Mouse (Mus musculus): ENCODE measurements around the gene Cmtm8.
A peak's percentile ranks its signal among the peaks of the same experiment; 100 is the strongest.

The Cmtm8 gene

GRCm38 (mm10) chr9:114785432-114786125 lies 58.4 kb downstream of the Cmtm8 start:
- DNase-seq, result no peak

GRCm38 (mm10) chr9:114781526-114782212 lies 62.3 kb downstream of the Cmtm8 start, which contains the start of gene Cmtm7:
Gene Cmtm7, minus strand, starts transcription at chr9:114781856.
- DNase-seq, result peak; percentile 53 to 58

- DNase-seq, result peak; percentile 44 to 49
Measured at GRCm38 (mm10) chr9:114780746-114781525, 63.0 kb downstream of the Cmtm8 start.

DNA sequence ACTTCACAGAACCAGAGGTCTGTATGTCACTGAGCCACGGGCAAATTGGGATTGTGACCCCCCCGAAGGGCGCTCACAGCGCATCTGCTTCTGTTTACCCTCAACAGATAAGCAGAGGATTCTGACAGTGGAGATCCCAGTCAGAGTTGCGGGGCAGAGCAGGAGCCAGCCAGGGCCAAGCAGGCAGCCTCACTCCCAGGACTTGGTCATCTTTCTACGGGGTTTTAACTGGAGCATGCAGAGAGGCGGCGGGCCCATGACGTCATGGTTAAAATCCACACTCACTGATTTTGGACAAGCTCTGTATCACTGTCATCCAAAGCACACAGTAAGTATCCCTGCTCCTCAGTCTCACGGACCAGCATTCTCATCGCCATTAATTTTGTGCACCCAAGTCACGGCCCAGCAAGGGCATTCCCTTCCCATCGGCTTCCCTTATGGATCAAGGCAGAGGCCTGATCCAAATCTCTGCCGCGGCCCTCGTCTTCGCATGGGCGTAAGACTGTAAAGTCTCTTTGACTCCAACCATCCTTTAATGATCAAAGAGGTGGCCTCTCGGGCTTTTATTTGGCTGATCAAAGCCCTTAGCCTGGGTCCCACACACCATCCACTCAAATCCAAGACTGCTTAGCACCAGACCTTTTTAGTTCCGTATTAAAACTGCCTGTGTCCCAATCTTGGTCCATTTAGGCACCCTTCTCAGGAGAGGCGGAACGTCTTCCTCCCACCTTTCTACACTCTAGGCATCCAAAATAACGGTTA lies 63.8 kb downstream of the Cmtm8 start:
- no peak for DNase-seq

- DNase-seq, result no peak
Measured at GRCm38 (mm10) chr9:114778877-114779276, 65.1 kb downstream of the Cmtm8 start.

DNA sequence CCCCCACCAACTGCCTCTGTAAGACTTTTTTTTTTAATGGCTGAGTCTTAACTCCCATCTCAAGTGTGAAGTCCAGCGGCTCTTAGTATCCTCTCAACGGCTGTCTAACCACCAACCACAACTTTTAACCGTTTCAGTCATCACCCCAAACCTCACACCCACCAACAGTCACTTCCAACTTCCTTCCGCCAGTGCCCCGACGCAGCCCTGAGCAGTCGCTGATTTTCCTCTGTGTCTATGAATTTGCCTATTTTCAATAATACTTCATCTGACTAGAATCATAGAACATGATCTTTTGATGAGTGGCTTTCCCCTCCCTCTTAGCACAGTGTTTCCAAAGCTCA lies 65.9 kb downstream of the Cmtm8 start:
- DNase-seq, result no peak

DNA sequence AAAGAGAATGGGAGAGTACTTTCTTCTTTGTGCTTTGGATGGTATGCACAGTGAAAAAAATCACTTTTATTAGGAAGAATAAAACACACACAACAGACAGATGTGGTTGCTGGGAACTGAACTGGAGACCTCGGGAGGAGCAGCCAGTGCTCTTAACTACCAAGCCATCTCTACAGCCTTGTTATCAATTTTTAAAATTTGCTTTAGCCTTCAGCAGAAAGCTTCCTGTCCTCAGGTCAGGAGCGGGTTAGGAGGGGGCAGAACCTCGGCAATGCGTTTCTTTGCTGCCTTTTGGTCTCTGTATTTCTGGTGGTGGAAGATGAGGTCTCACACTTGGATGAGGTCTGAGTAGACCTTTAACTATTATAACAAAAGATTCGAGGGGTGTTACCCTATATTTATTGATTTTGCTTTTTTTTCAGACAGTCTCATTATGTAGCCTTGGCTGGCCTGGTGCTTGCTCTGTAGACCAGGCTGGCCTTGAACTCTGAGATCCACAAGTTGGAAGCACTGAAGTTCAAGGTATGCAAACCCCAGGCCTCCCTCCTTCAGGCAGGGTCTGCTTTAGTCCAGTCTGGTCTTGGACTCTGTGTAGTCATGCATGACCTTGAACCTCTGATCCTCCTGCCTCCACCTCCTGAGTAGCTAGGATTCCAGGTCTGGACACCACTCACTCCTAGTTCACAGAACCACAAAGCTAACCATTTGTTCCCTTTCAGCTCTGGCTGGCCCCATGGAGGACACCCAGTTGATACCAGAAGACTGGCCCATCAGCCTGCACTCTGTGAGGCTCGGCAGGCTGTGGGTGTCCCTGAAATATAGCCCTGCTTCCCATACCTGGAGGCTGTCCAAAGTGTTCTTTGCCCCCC lies 66.5 kb downstream of the Cmtm8 start:
- DNase-seq, result no peak

GRCm38 (mm10) chr9:114776361-114776760 lies 67.6 kb downstream of the Cmtm8 start:
- DNase-seq, result no peak

DNA sequence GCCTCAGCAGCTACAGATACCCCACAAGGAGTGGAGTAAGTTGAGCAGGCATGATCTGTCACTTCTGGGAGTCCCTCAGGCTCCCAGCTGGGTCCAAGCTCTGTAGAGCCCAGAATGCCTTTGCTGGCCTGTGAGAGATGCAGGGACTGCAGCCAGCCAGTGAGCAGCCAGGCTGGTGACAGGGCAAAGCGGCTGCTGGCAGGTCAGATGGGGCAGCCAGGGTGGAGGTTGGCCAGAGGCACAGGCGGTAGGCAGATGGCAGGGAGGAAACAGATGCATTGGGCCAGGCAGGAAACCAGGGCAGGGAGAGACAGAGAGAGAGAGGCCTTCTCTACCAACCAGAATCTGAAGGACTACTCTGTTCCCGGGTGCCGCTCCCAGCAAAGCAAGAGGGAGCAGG lies 68.7 kb downstream of the Cmtm8 start:
- peak; percentile 86 to 92 for DNase-seq

DNA sequence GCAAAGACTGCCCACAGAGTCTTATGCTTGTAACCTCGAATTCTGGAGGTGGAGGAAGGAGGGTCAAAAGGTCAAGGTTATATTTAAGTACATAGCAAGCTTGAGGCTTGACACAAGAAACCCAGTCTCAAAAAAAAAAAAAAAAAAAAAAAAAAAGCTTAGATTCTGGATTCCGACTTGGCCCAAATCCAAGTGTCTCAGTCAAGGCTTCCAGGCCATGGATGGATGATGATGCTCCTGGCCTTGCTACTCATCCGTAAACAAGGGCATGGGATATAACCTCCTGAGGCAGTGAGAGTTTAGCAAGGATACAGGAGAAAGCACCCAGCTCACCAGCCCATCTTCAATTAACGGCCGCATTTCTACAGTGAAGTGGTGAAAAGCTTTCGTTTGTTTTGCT lies 69.3 kb downstream of the Cmtm8 start:
- peak in 1 of 2 experiments; percentile 44 for DNase-seq

DNA sequence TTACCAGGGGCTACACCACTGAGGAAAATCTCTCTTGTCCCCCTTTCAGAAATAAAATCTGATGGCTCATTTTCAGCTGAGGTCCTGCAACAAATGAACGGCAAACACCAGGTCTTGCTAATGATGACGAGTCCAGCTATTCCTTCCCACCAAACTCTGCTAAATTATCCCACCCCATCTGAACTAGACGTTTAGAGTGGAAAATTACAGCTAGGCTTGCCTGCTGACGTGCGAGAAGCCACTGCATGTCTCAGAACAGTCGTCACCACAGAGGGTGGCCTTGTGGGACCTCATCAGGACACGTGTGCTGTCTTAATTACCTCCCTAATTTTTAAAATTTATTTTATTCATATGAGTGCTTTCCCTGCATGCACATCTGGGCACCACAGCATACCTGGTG lies 72.4 kb downstream of the Cmtm8 start:
- no peak for DNase-seq

GRCm38 (mm10) chr9:114770224-114770623 lies 73.7 kb downstream of the Cmtm8 start:
- DNase-seq, result no peak

DNA sequence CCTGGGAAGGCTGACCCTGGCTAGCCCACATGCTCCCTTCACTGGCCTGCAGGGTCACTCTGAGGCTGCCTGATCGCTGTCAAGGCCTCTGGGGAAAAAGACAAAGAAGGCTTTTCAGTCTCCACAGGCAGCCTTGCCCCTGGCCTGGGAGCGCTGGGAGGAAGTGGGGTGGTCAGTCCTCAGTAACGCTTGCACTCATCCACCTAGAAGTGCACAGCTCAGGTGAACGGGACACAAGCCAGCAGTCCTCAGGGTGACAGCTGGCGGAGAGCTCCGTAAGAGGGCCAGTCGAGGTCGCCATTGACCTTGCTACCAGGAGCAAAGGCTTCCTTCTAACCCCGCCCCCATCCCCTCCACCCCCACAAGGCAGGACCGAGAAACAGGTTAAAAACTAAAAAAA lies 75.9 kb downstream of the Cmtm8 start:
- peak; percentile 56 to 58 for DNase-seq

DNA sequence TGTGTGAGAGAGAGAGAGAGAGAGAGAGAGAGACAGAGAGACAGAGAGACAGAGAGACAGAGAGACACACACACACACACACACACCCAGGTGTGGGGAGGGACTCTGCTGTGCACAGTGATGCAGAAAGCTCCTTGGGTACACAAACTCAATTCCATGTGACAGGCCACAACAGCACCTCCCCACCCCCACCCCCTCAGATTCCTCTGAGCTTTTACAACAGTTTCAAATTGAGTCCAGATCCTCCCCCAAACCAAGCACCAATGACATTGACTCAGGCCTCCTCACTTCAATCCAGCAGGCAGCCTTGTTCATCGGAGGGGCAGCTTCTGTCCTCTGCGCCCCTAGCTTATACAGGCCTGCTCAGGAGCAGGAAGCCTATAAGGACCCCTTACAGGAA lies 76.4 kb downstream of the Cmtm8 start:
- DNase-seq, result no peak

GRCm38 (mm10) chr9:114767030-114767429 lies 76.9 kb downstream of the Cmtm8 start:
- peak; percentile 88 to 93 for DNase-seq

DNA sequence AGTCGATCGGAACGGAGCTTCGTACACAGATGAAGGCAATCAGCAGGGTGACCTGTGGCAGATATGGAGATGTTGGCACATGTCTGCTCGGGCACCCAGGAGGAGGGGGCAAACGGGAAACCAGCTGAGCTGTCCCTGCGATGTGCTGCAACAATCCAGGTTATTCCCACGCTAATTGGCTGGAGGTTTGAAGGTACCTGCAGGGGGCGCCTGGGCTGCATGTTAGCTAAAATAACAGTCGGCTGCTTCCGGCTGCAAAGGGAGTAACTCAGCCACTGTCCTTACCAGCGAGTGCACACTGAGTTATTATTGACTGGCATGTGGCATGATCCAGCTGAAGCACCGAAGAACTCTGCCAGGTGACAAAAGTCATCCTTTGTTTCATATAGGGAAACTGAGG lies 80.6 kb downstream of the Cmtm8 start:
- DNase-seq, result peak; percentile 68 to 73

DNA sequence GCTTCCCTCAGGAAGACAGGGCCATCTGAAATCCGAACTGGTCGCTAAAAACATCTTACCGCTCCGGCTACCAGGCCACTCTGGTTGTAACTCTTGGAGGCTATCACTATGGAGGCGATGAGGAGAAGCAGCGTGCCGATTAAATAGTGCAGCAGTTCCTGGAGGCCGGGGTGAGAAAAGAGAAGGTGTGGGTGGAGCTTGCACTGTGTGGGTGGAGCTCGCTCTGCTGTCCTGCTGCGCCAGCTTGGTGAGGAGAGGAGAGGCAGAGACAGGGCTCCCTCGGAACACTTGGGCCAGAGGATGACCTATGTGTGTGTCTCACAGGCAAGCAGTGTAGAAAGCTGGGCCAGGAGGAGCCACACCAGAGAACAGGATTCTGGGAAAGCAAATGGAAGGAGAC lies 82.1 kb downstream of the Cmtm8 start:
- DNase-seq, result no peak

- DNase-seq, result no peak
Measured at GRCm38 (mm10) chr9:114760353-114760752, 83.6 kb downstream of the Cmtm8 start.

DNA sequence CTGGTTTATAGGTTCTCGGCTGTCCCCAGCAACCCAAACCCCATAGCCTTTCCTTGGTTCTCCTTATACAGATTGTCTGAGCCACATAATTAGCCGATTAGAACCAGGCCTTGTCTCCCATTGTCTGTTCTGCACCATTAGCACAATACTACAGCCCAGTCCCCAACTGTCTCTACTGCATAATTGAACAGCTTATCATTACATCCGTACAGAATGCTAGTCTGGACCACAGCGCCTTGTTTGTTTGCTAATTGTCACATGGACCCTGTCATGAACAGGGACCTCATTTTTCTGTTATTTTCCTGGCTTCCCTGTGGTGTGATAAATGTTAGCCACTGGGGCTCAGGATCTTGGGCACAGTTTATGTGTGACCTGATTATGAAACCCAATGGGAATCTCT lies 84.1 kb downstream of the Cmtm8 start:
- no peak for DNase-seq

- DNase-seq, result no peak
Measured at GRCm38 (mm10) chr9:114758801-114759200, 85.2 kb downstream of the Cmtm8 start.

DNA sequence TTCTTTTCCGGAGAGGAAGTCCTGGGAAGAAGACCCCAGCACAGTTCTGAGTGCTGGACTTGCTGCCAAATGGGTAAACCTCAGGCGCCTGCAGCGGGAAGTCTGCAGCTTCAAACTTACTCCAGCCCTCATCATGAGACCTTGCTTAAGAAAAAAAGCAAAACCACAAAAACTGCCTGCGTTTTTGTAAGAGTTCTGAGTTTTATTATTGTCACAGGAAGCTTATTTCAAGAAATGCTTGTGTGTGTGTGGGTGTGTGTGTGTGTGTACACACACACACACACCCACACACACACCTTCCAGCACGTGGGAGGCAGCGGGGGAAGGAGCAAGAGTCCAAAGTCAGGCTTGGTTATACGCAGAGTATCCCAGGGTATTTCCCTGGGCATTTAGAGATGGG lies 85.7 kb downstream of the Cmtm8 start:
- no peak for DNase-seq

GRCm38 (mm10) chr9:114752863-114753484 lies 91.0 kb downstream of the Cmtm8 start:
- peak; percentile 95 to 96 for DNase-seq

All from cerebellum, postnatal 10 days (tissue).